Mouse (Mus musculus) lung, postnatal 4 days (tissue): Measurements from ENCODE around the gene Esr2.

Experiments
- DNase-seq, 2 experiments: peaks; one replicate each; pipeline ENCODE4 v3.0.0; 2021

Gene Esr2

GRCm38 (mm10) chr12:76081557-76082211 lies 95.4 kb downstream of the Esr2 start:
- DNase-seq: no peak

GRCm38 (mm10) chr12:76080876-76081556 lies 96.0 kb downstream of the Esr2 start:
- no peak for DNase-seq

DNA sequence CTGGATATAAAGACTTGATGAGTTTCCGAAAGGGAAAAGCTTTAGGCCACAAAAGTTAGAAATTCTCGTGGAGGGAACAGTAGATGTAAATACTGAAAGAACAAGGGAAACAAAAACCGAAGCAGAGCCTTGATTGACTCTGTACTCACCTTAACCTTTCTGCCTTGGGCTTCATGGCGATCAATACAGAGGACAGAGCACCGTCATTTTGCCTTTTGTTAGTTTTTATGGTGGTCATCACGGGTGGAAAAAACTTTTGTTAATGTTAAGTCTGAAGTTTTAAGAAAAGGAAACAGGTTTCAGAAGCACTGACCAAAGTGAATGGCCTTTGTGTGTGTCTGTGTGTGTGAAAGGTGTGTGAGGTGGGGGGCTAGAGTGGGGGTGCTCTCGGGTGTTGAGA lies 103.1 kb downstream of the Esr2 start:
- DNase-seq: no peak

- peak; percentile 8 to 39 for DNase-seq
Observed at GRCm38 (mm10) chr12:76073066-76073826, 103.8 kb downstream of the Esr2 start.

- DNase-seq: peak in 1 of 2 experiments; percentile 11
Observed at GRCm38 (mm10) chr12:76071935-76072849, 104.9 kb downstream of the Esr2 start.
